Mouse (Mus musculus) fat pad, adult 2 months (tissue): Measurements from ENCODE around the gene Psmd3.
"Not testable (repeated sequence)": the region's sequence is repeated elsewhere in the genome, so short reads cannot be mapped to it uniquely, and the experiment has no call there.

Source experiments
- DNase-seq: peaks from one replicate; pipeline ENCODE4 v3.0.0-alpha.2; 2011; ENCODE audit warnings: low read depth, low spot score; ENCODE audit errors: extremely low read depth

Psmd3 gene

GRCm38 (mm10) chr11:98686976-98687375, 4.6 kb downstream of the Psmd3 start:
- DNase-seq, result no peak

GRCm38 (mm10) chr11:98688009-98688408, 5.7 kb downstream of the Psmd3 start:
- DNase-seq, result no peak

GRCm38 (mm10) chr11:98693201-98693600, 10.8 kb downstream of the Psmd3 start:
- no peak for DNase-seq

- DNase-seq, result no peak
Observed at GRCm38 (mm10) chr11:98693746-98694145, 11.4 kb downstream of the Psmd3 start.

- no peak for DNase-seq
Observed at GRCm38 (mm10) chr11:98694301-98694700, 11.9 kb downstream of the Psmd3 start.

- DNase-seq, result no peak
Observed at GRCm38 (mm10) chr11:98695408-98695807, 13.1 kb downstream of the Psmd3 start.

- DNase-seq, result peak; percentile 64
Observed at GRCm38 (mm10) chr11:98696454-98697216, 14.3 kb downstream of the Psmd3 start.

GRCm38 (mm10) chr11:98697225-98697624, 14.9 kb downstream of the Psmd3 start:
- no peak for DNase-seq

GRCm38 (mm10) chr11:98698849-98699640, 16.7 kb downstream of the Psmd3 start:
- DNase-seq, result no peak

GRCm38 (mm10) chr11:98699911-98700310, 17.6 kb downstream of the Psmd3 start:
- DNase-seq, result no peak

GRCm38 (mm10) chr11:98701213-98701670, 18.9 kb downstream of the Psmd3 start, which contains the start of gene Csf3:
Csf3 (plus strand) TSS chr11:98701263.
- no peak for DNase-seq

- DNase-seq, result no peak
Observed at GRCm38 (mm10) chr11:98702323-98702722, 20.0 kb downstream of the Psmd3 start.

GRCm38 (mm10) chr11:98705021-98705420, 22.7 kb downstream of the Psmd3 start:
- no peak for DNase-seq

- DNase-seq, result no peak
Observed at GRCm38 (mm10) chr11:98707401-98708281, 25.3 kb downstream of the Psmd3 start.

- no peak for DNase-seq
Observed at GRCm38 (mm10) chr11:98708282-98708956, 26.1 kb downstream of the Psmd3 start.

- DNase-seq, result peak; percentile 30
Observed at GRCm38 (mm10) chr11:98709001-98709741, 26.8 kb downstream of the Psmd3 start.

- no peak for DNase-seq
Observed at GRCm38 (mm10) chr11:98710416-98711045, 28.2 kb downstream of the Psmd3 start.

GRCm38 (mm10) chr11:98711046-98711434, 28.7 kb downstream of the Psmd3 start:
- DNase-seq, result no peak

GRCm38 (mm10) chr11:98712009-98712408, 29.7 kb downstream of the Psmd3 start:
- DNase-seq, result not testable (repeated sequence)
